Mouse (Mus musculus) thymus, postnatal 10 days (tissue): Measurements from ENCODE around the gene Colgalt2.

Source experiments
- DNase-seq, 2 experiments: peaks; one replicate each; pipeline ENCODE4 v3.0.0; 2021; ENCODE audit warnings: low spot score in 2 of 2

Colgalt2 gene

DNA sequence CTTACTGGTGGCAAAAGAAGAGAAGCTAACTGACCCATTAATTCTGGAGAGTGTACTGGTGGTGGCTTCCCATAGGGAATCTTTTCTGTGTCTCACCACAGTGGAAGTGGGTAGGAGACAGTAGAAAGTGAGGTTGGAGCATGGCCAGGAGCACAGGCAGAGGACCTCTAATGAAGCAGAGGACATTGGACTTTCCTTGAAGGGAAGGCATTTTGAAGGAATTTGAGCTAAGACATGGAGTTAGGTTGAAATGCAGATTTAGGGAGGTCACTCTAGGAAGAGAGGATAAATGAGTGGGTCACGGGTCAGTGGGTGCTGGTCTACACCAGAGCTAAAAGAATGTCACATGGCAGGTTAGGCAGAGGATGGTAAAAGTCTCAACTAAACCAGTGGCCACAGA lies 91.2 kb downstream of the Colgalt2 start:
- DNase-seq: no peak

DNA sequence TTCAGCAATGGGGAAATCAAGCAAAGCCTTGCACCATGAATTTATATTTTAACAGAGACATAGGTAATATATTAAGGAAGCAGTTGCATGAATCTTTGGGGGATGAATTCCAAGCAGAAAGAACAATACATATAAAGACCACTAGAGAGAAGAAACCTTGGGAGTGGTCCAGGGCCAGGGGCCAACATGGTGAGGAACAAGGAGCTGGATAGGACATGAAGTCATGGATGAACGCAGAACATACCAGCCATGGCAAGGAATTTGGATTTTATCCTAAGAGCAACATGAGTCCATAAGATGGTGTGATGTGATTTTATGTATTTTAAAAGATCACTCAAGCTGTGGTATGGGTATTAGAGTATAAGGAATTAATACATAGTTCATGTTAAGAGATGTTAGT lies 92.6 kb downstream of the Colgalt2 start:
- DNase-seq: no peak

DNA sequence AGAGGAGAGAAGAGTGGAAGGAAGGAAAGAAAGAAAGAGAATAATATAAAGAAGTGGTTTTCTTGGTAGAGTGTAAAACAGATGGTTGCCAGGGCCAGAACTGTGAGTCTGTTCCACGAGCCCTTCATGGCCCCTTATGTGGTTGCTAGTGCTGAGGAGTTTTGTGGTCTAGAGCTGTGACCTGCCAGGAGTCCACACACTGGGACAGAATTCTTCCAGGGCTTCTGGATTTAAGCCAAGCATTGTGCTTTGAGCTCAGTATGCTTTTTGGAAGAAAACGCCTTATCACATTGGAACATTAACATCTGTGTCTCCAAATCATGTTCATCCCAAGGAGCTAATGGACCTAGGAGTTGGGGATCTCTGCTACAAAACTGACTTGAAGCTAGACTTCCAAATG lies 97.2 kb downstream of the Colgalt2 start:
- DNase-seq: no peak

GRCm38 (mm10) chr1:152497581-152497980 lies 98.0 kb downstream of the Colgalt2 start:
- DNase-seq: no peak

GRCm38 (mm10) chr1:152499802-152500201 lies 100.2 kb downstream of the Colgalt2 start:
- no peak for DNase-seq

DNA sequence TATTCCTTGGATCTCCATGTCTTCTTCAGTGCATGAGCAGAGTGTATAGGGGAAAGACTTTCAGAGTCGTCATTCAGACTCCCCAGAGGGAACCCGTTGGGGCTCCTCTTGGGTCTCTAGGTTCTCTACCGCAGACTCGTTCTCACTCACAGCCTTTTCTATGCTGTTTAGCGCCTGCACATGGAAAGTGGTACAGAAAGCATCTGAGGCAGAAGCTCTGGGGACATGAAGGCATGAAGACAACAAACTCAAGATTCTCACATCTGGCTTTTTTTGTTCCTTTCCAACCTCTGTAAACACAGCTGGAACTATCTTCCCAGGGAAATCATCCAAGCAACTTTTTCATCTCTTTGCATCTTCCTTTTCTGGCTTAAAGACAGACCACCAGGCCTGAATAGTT lies 106.5 kb downstream of the Colgalt2 start:
- no peak for DNase-seq

GRCm38 (mm10) chr1:152506726-152507125 lies 107.1 kb downstream of the Colgalt2 start:
- DNase-seq: no peak

DNA sequence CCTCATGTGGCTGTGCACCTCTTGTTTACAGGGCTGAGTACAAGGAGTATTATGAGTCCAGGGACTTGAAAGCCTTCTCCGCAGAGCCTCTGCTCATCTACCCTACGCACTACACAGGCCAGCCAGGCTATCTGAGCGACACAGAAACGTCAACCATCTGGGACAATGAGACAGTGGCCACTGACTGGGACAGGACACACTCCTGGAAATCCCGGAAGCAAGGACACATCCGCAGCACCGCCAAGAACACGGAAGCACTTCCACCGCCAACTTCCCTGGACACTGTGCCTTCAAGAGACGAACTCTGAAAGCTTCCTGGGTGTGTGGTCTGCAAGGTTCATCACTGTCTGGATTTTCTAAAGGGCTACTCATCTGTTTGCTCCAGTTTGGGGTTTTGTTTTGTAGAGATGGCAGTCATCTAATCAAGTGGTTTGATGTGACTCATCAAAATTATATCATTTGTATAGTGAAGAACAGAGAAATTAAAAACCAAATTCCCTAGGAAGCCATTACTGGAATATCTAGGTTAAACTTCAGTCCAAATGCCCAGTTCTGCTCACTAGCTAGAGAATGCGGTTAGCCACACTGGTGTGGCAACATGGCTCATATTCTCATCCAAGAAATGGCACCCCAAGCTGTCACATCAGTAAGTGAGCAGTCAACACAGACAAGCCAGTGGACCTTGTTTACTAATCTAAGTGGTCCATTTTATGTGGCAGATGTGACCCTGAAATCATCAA lies 109.0 kb downstream of the Colgalt2 start:
- DNase-seq: no peak

- DNase-seq: peak in 1 of 2 experiments; percentile 44
Measured at GRCm38 (mm10) chr1:152511237-152511636, 111.6 kb downstream of the Colgalt2 start.

GRCm38 (mm10) chr1:152514256-152514655 lies 114.6 kb downstream of the Colgalt2 start:
- DNase-seq: no peak

DNA sequence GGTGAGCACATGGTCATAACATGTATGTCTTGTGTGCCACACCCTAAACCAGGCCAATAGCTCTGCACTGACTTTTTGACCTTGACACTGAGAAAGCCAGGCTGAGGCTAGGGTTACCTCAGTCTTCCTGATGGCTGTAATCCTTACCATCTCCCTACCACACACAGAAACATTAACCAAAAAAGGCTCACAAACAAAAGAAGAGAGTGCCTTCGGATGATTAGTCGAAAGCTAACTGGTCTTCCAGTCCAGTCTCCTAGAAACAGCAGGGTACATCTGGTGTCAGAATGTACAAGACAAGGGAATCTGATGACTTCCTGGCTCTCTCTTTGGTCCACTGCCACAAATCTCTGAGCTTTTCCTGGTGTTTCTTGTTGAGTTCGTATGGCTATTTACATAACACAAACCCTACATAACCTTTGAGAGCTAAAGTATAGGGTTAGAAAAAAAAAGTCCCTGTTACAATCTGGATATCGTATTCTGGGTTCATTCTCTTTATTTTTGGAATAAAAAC lies 117.5 kb downstream of the Colgalt2 start:
- DNase-seq: no peak

- no peak for DNase-seq
Measured at GRCm38 (mm10) chr1:152518971-152519370, 119.3 kb downstream of the Colgalt2 start.

DNA sequence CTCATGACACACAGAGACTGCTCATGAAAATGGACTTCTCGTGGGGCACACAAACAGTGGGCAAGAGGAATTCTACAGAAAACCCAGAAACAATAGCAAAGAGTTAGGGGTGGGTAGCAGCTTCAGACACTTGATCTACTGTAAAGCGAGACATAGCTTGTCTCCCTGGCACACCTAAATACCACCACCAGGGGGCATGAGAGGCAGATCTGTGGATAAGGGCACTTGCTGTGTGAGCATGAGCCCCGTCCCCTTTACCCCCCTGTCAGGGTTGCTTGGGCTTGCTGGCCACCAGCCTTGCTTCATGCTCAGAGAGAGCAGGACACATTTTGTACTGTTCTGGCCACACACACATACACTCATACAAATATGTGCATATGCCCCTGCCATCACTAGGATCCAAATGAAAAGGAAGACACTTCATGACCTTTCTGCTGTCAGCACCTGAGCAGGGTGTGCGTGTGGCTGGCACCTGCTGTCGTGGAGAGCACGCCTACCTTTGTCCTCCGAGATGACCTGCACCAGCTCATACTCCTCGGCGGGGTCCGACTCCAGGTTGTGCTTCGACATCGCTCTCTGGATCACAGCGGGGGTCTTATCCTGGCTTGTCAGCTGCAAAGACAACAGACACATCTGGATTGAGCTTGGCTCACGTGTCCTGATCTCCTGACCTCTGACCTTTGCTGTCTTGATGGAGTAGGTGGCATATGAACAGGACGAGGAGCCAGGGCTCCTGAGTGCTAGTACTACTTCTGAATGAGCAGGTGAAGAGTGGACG lies 121.4 kb downstream of the Colgalt2 start:
- peak; percentile 37 to 68 for DNase-seq

DNA sequence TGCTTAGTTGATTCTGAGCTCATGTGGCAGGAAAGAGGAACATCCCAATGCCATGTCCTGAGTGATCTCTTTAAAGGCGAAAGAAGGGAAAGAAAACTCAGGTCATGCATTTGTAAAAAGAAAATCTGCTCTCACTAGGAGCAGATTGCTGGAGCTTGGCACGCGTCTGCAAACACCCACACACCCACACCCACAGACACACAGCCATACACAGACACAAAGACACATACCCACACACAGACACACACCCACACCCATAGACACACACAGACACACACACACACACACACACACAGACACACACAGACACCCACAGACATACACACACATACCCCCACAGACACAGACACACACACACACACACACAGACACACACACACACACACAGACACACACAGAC lies 122.6 kb downstream of the Colgalt2 start:
- DNase-seq: no peak

GRCm38 (mm10) chr1:152523292-152523691 lies 123.7 kb downstream of the Colgalt2 start:
- no peak for DNase-seq

DNA sequence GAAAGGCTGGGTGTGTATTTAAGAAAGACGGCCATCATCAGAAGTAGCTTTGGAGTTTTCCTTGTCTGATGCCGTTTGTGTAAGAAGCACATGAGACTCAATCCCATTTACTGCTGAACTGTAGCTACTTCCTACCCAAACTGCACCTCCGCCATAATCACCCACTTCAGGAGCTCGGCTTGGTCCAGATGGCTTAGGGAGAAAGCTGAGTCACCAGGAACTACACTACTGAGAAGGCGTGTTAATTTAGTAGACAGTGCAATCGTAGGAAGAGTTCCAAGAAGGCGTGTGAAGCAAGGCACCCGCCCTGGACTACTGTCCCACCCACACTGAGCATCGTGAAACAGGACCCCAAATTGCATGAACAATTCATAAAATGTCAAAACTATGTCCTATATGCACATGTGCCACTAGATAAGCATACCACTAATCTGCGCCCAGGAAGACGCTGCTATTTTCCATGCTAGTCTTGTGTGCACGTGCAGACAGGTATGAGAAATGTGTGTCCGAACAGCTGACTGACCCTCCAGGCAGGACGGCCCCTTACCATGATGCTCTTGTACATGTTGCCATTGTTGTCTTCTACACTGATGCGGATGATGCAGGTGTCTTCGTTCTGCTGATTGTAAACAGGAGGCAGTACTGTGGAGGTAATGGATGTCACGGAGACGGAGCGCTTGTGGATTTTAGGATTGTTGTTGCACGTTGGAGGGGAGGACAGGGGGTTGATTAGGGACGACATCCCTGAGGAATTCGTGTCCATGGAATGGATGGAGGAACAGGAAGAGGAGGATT lies 124.7 kb downstream of the Colgalt2 start:
- no peak for DNase-seq

DNA sequence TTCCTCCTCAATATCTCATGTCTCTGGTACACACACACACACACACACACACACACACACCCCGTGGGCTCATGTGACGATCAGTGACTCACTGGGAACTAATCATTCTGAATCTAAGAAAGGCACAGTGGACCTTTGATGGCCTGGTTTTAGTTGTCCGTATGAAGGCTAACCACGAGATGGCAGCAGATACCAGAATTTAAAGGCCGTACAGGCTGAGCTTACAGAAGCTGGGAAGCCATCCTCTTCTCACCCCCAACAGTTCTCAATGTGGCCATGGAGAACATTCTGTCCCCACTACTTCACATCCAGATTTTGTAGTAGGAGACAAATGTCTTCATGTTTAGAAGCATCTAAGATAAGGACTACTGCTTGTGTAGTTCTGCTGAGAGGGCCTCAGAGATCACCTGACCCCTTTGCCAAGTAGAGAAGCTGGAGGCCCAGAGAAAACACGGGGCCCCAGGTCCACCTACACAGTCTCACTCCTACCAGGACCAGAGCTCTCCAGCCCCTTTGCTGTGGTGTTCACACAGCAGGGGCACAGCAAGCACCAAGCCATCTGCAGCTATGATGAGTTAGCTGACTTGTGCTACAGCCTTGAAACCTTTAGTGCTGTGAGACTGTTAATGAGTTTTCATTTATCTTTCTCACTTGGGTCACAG lies 125.5 kb downstream of the Colgalt2 start:
- peak; percentile 27 to 70 for DNase-seq

GRCm38 (mm10) chr1:152526154-152526553 lies 126.5 kb downstream of the Colgalt2 start:
- no peak for DNase-seq

DNA sequence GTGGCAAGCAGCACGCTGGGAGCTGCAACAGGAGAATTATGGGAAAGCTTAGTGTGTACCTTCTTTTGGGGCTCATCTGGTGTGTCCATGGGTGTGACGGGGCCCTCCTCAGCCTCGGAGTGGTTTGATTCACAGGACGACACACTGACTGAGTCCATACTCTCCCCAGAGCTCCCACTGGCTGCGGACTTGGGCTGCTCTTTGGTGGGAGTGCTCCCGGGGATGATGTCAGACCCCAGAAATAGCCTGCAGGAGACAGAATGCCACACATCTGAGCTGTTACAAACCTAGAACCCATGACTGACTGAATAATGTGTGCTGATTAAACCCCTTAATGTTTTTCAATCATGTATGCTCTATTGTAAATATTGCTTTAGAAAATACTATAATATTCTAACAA lies 128.6 kb downstream of the Colgalt2 start:
- DNase-seq: no peak

- DNase-seq: no peak
Measured at GRCm38 (mm10) chr1:152528778-152529177, 129.1 kb downstream of the Colgalt2 start.

- DNase-seq: no peak
Measured at GRCm38 (mm10) chr1:152531498-152531897, 131.9 kb downstream of the Colgalt2 start.

GRCm38 (mm10) chr1:152534531-152534930 lies 134.9 kb downstream of the Colgalt2 start:
- DNase-seq: no peak
